Mouse (Mus musculus) embryonic facial prominence, embryonic 10.5 days (tissue): ENCODE results near the gene Slc16a7. TPM values are rescaled to one million over a fixed set of nuclear protein-coding genes. Genes with fewer than 3 reads are reported as not detected.

Experiments used
- DNase-seq: peaks from one replicate; pipeline ENCODE4 v3.0.0-alpha.2; 2017; ENCODE audit warnings: low spot score
- H3K27ac ChIP-seq: fragments of 300-500 bp; sonication (generic); replicated peaks from 2 replicates; pipeline ENCODE4 v1.5.1; 2016; ENCODE audit warnings: mild to moderate bottlenecking
- H3K27me3 ChIP-seq: fragments of 300-500 bp; sonication (generic); replicated peaks from 2 replicates; pipeline ENCODE4 v1.6.1; 2016; ENCODE audit warnings: low read depth, mild to moderate bottlenecking; ENCODE audit not compliant: poor library complexity, severe bottlenecking
- H3K36me3 ChIP-seq: fragments of 300-500 bp; sonication (generic); replicated peaks from 2 replicates; pipeline ENCODE4 v1.6.1; 2016; ENCODE audit warnings: mild to moderate bottlenecking, moderate library complexity
- H3K4me1 ChIP-seq: fragments of 300-500 bp; sonication (generic); 2 replicates; pipeline ENCODE4 v1.6.1; 2016
- H3K4me3 ChIP-seq: fragments of 300-500 bp; sonication (generic); 2 replicates; pipeline ENCODE4 v1.5.1; 2016; ENCODE audit warnings: mild to moderate bottlenecking, moderate library complexity
- H3K9me3 ChIP-seq: fragments of 300-500 bp; sonication (generic); 2 replicates; pipeline ENCODE4 v1.6.1; 2016; ENCODE audit warnings: mild to moderate bottlenecking
- WGBS: fragments of 180-500 bp; shearing (Covaris S2); methylation state at CpG from one replicate; pipeline ENCODE4 v1.1.7; 2016; 5-methylcytosine and 5-hydroxymethylcytosine counted together
- polyA plus RNA-seq: library from polyadenylated mRNA; unstranded; fragments of >200 nt; fragmentation: Nextera tagmentation; extraction: Ambion mirVana; gene quantifications from 2 replicates; pipeline ENCODE4 v1.2.1, GENCODE M21; 2016

The Slc16a7 gene
- polyA plus RNA-seq, 1 experiment from 2014 or later, result 5.3 TPM

GRCm38 (mm10) chr10:125310855-125311254, 78.4 kb downstream of the Slc16a7 start:
- no peaks in the 10 kb centered on the region for H3K36me3 ChIP-seq
- no peak overlapping the region for H3K27ac ChIP-seq
- H3K27me3 ChIP-seq, result no peaks in the 10 kb centered on the region
- no peaks in the 10 kb centered on the region for H3K9me3 ChIP-seq
- 98% methylated on average over 2 of the region's 2 CpGs for WGBS
- no peaks in the 10 kb centered on the region for H3K4me1 ChIP-seq
- no peak for DNase-seq
- H3K4me3 ChIP-seq, result no peak overlapping the region

GRCm38 (mm10) chr10:125298036-125298435, 91.2 kb downstream of the Slc16a7 start:
- WGBS, result 81% methylated on average over 6 of the region's 6 CpGs
- Histone ChIP-seq H3K4me3 (no peak overlapping the region), H3K4me1 (no peaks in the 10 kb centered on the region), H3K27me3 (no peaks in the 10 kb centered on the region), H3K27ac (no peak overlapping the region; the same call in 1 of the 2 replicates), H3K9me3 (no peaks in the 10 kb centered on the region), H3K36me3 (no peaks in the 10 kb centered on the region)
- DNase-seq, result no peak

GRCm38 (mm10) chr10:125290320-125290719, 98.9 kb downstream of the Slc16a7 start:
- Histone ChIP-seq H3K36me3 (no peaks in the 10 kb centered on the region), H3K9me3 (no peaks in the 10 kb centered on the region), H3K27ac (no peak overlapping the region), H3K27me3 (no peaks in the 10 kb centered on the region), H3K4me1 (no peaks in the 10 kb centered on the region), H3K4me3 (no peak overlapping the region)
- WGBS, result 89% methylated on average over 9 of the region's 9 CpGs
- DNase-seq, result no peak

- H3K27ac ChIP-seq, result no peak overlapping the region
- no peaks in the 10 kb centered on the region for H3K36me3 ChIP-seq
- no peaks in the 10 kb centered on the region for H3K27me3 ChIP-seq
- WGBS, result 81% methylated on average over 6 of the region's 6 CpGs
- no peaks in the 10 kb centered on the region for H3K4me1 ChIP-seq
- no peak for DNase-seq
- no peaks in the 10 kb centered on the region for H3K9me3 ChIP-seq
- H3K4me3 ChIP-seq, result no peak overlapping the region
These were observed 100.7 kb downstream of the Slc16a7 start for GRCm38 (mm10) chr10:125288560-125288959.

- no peak for DNase-seq
- Histone ChIP-seq H3K9me3 (no peaks in the 10 kb centered on the region), H3K27me3 (no peaks in the 10 kb centered on the region), H3K36me3 (no peaks in the 10 kb centered on the region), H3K4me3 (no peak overlapping the region), H3K27ac (no peak overlapping the region), H3K4me1 (no peaks in the 10 kb centered on the region)
- 78% methylated on average over 5 of the region's 5 CpGs for WGBS
These were observed 103.9 kb downstream of the Slc16a7 start for GRCm38 (mm10) chr10:125285386-125285785.

DNA sequence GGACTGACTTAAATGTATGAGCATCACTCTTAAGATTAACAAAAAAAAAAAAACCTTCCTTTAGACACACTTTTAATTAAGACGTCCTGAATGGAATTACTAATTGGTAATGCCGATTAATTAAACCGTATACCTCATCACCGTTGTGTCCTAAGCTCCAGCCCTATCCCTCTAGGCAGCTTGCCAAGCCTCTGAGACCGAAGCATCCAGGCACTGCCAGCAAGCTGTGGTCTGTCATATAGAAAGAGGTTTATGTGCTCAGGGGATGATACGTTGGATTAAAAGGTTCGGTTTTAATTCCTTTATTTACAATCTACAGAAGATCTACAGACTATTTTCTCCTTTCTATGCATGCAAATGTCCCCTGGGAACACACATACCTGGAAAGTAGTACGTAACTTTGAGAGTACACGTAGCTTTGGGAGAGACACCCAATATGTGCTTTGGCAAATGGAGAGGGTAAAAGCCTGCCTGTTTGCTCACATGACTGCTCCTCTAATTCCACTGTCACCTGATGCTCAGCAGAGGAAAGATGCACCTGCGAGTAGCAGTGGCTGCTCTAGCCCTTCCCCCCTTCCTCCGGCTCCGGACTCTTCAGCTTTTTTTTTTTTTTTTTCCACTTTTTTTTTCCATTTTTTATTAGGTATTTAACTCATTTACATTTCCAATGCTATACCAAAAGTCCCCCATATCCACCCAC, 114.0 kb downstream of the Slc16a7 start:
- 90% methylated on average over 12 of the region's 12 CpGs for WGBS
- no peak overlapping the region for H3K4me3 ChIP-seq
- H3K9me3 ChIP-seq, result no peaks in the 10 kb centered on the region
- DNase-seq, result no peak
- H3K4me1 ChIP-seq, result no peaks in the 10 kb centered on the region
- no peaks in the 10 kb centered on the region for H3K27me3 ChIP-seq
- no peak overlapping the region for H3K27ac ChIP-seq
- H3K36me3 ChIP-seq, result no peaks in the 10 kb centered on the region

- WGBS, result 92% methylated on average over 5 of the region's 5 CpGs
These were observed 114.6 kb downstream of the Slc16a7 start for GRCm38 (mm10) chr10:125274519-125275148.

GRCm38 (mm10) chr10:125273759-125274158, 115.5 kb downstream of the Slc16a7 start:
- Histone ChIP-seq H3K4me3 (no peak overlapping the region), H3K4me1 (no peaks in the 10 kb centered on the region), H3K27me3 (no peaks in the 10 kb centered on the region), H3K9me3 (no peaks in the 10 kb centered on the region), H3K36me3 (no peaks in the 10 kb centered on the region), H3K27ac (no peak overlapping the region)
- no peak for DNase-seq
- WGBS, result 79% methylated on average over 7 of the region's 7 CpGs

More at GRCm38 (mm10) chr10:125274519-125275148, 114.6 kb downstream of the Slc16a7 start:
- Histone ChIP-seq H3K4me1 (no peaks in the 10 kb centered on the region), H3K4me3 (no peak overlapping the region), H3K9me3 (no peaks in the 10 kb centered on the region), H3K27me3 (no peaks in the 10 kb centered on the region), H3K27ac (no peak overlapping the region), H3K36me3 (no peaks in the 10 kb centered on the region)
- no peak for DNase-seq

GRCm38 (mm10) chr10:125271448-125271847, 117.8 kb downstream of the Slc16a7 start:
- Histone ChIP-seq H3K9me3 (no peaks in the 10 kb centered on the region), H3K4me1 (no peaks in the 10 kb centered on the region), H3K4me3 (no peak overlapping the region), H3K27ac (no peak overlapping the region), H3K36me3 (no peaks in the 10 kb centered on the region), H3K27me3 (no peaks in the 10 kb centered on the region)
- 86% methylated on average over 5 of the region's 5 CpGs for WGBS
- no peak for DNase-seq

DNA sequence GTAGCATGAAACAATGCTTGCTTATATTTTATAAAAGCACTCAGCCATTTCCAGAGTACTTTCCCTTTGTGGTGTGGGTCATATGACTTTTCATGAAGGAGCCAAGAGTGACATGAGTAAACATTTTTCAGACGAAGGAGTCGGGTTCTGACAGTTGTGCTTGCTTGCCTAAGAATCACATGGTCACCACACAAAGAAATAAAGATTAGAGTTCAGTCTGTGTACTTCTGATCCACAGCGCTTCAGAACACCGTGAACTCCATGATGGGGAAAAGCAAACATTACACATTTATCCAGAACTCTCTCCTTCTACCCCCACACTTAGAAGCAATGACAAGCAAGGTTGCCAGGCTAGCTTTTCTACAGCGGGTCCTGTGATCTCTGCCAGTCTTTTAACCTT, 119.0 kb downstream of the Slc16a7 start:
- H3K36me3 ChIP-seq, result no peaks in the 10 kb centered on the region
- DNase-seq, result no peak
- H3K4me1 ChIP-seq, result no peaks in the 10 kb centered on the region
- H3K9me3 ChIP-seq, result no peaks in the 10 kb centered on the region
- H3K4me3 ChIP-seq, result no peak overlapping the region
- H3K27ac ChIP-seq, result no peak overlapping the region
- 79% methylated on average over 5 of the region's 5 CpGs for WGBS
- H3K27me3 ChIP-seq, result no peaks in the 10 kb centered on the region

DNA sequence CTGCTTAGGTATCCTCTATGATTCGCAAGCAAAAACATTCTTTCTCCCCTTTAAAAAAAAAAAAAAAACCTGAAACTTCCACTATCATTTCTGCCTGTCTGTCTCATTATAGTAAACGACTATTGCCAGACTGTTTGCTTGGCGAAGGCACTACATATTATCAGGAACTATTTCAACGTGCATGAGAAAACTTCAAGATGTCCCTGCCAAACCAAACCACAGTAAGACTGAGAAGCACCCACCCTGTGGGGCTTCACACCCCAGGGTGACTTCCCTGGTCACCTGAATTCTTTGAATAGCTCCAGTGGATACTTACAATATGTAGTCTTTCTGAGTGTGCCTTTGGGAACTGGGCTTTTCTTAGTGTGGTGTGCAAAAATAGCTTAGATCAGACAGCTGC, 122.9 kb downstream of the Slc16a7 start:
- Histone ChIP-seq H3K4me3 (no peak overlapping the region), H3K4me1 (no peaks in the 10 kb centered on the region), H3K9me3 (no peaks in the 10 kb centered on the region), H3K27me3 (no peaks in the 10 kb centered on the region), H3K27ac (no peak overlapping the region), H3K36me3 (no peaks in the 10 kb centered on the region)
- DNase-seq, result no peak
- WGBS, result 86% methylated on average over 4 of the region's 4 CpGs

GRCm38 (mm10) chr10:125265901-125266300, 123.4 kb downstream of the Slc16a7 start:
- no peaks in the 10 kb centered on the region for H3K9me3 ChIP-seq
- H3K4me3 ChIP-seq, result no peak overlapping the region
- no peaks in the 10 kb centered on the region for H3K36me3 ChIP-seq
- WGBS, result 51% methylated on average over 9 of the region's 9 CpGs
- no peaks in the 10 kb centered on the region for H3K4me1 ChIP-seq
- no peaks in the 10 kb centered on the region for H3K27me3 ChIP-seq
- no peak overlapping the region for H3K27ac ChIP-seq
- DNase-seq, result no peak

- Histone ChIP-seq H3K4me1 (no peaks in the 10 kb centered on the region), H3K9me3 (no peaks in the 10 kb centered on the region), H3K27me3 (no peaks in the 10 kb centered on the region), H3K4me3 (no peak overlapping the region), H3K36me3 (no peaks in the 10 kb centered on the region), H3K27ac (no peak overlapping the region)
- 92% methylated on average over 14 of the region's 14 CpGs for WGBS
- DNase-seq, result no peak
These were observed 123.8 kb downstream of the Slc16a7 start for GRCm38 (mm10) chr10:125265467-125265866.
